Mouse (Mus musculus): ENCODE results near the gene Olfr91. TPM values are rescaled to one million over a fixed set of nuclear protein-coding genes. Genes with fewer than 3 reads are reported as not detected.

Olfr91 gene
- total RNA-seq, 1 experiment from 2014 or later, result not detected

Other genes starting within 250 kb of the Olfr91 start
- not detected in 2 replicates for gene Trim15, start 231.1 kb downstream of the Olfr91 start, total RNA-seq (2017)
- gene Trim10, start 228.7 kb downstream of the Olfr91 start, total RNA-seq (2017), result 1.1 and 3.9 TPM in 2 replicates
- gene Trim40, start 208.2 kb downstream of the Olfr91 start, total RNA-seq (2017), result not detected in 2 replicates
- not detected in 2 replicates for gene Trim31, start 200.2 kb downstream of the Olfr91 start, total RNA-seq (2017)
- gene Rnf39, start 155.4 kb downstream of the Olfr91 start, total RNA-seq (2017), result not detected in 2 replicates
- gene Ppp1r11, start 146.5 kb downstream of the Olfr91 start, total RNA-seq (2017), result 37.8 and 55.1 TPM in 2 replicates
- gene Znrd1, start 139.7 kb downstream of the Olfr91 start, total RNA-seq (2017), result 45.1 and 49.9 TPM in 2 replicates
- 9.2 and 13.8 TPM in 2 replicates for gene Znrd1as, start 139.7 kb downstream of the Olfr91 start, total RNA-seq (2017)
- not detected in 2 replicates for gene 2410137M14Rik, start 117.0 kb downstream of the Olfr91 start, total RNA-seq (2017)
- not detected in 2 replicates for gene H2-M5, start 108.7 kb downstream of the Olfr91 start, total RNA-seq (2017)
- 6.9 and 13.6 TPM in 2 replicates for gene Zfp57, start 97.1 kb downstream of the Olfr91 start, total RNA-seq (2017)
- not detected in 2 replicates for gene Mog, start 74.9 kb downstream of the Olfr91 start, total RNA-seq (2017)
- 10.7 and 43.0 TPM in 2 replicates for gene Gabbr1, start 52.3 kb downstream of the Olfr91 start, total RNA-seq (2017)
- gene Olfr90, start 9.8 kb downstream of the Olfr91 start, total RNA-seq (2017), result not detected in 2 replicates
- not detected in 2 replicates for gene Olfr92, start 21.8 kb upstream of the Olfr91 start, total RNA-seq (2017)
- gene Olfr93, start 63.2 kb upstream of the Olfr91 start, total RNA-seq (2017), result not detected in 2 replicates
- not detected in 2 replicates for gene Ubd, start 95.6 kb upstream of the Olfr91 start, total RNA-seq (2017)
- gene Olfr94, start 102.7 kb upstream of the Olfr91 start, total RNA-seq (2017), result not detected in 2 replicates
- not detected in 2 replicates for gene Olfr95, start 114.8 kb upstream of the Olfr91 start, total RNA-seq (2017)
- not detected in 2 replicates for gene Olfr96, start 121.9 kb upstream of the Olfr91 start, total RNA-seq (2017)
- not detected in 2 replicates for gene Olfr97, start 139.1 kb upstream of the Olfr91 start, total RNA-seq (2017)
- not detected in 2 replicates for gene Olfr98, start 165.5 kb upstream of the Olfr91 start, total RNA-seq (2017)
- gene H2-M3, start 171.9 kb upstream of the Olfr91 start, total RNA-seq (2017), result 34.3 and 53.5 TPM in 2 replicates
- not detected in 2 replicates for gene Olfr99, start 185.2 kb upstream of the Olfr91 start, total RNA-seq (2017)
- not detected in 2 replicates for gene Olfr101, start 206.0 kb upstream of the Olfr91 start, total RNA-seq (2017)
- not detected in 2 replicates for gene Olfr102, start 218.8 kb upstream of the Olfr91 start, total RNA-seq (2017)
- gene Olfr103, start 241.4 kb upstream of the Olfr91 start, total RNA-seq (2017), result not detected in 2 replicates